Mouse (Mus musculus): ENCODE results near the gene Khdrbs1. TPM values are rescaled to one million over a fixed set of nuclear protein-coding genes. Genes with fewer than 3 reads are reported as not detected.
A peak's percentile ranks its signal among the peaks of the same experiment; 100 is the strongest.
"Not testable (repeated sequence)": the region's sequence is repeated elsewhere in the genome, so short reads cannot be mapped to it uniquely, and the experiment has no call there.

Khdrbs1 gene
- polyA plus RNA-seq, 1 experiment from 2014 or later = 93.1 TPM

DNA sequence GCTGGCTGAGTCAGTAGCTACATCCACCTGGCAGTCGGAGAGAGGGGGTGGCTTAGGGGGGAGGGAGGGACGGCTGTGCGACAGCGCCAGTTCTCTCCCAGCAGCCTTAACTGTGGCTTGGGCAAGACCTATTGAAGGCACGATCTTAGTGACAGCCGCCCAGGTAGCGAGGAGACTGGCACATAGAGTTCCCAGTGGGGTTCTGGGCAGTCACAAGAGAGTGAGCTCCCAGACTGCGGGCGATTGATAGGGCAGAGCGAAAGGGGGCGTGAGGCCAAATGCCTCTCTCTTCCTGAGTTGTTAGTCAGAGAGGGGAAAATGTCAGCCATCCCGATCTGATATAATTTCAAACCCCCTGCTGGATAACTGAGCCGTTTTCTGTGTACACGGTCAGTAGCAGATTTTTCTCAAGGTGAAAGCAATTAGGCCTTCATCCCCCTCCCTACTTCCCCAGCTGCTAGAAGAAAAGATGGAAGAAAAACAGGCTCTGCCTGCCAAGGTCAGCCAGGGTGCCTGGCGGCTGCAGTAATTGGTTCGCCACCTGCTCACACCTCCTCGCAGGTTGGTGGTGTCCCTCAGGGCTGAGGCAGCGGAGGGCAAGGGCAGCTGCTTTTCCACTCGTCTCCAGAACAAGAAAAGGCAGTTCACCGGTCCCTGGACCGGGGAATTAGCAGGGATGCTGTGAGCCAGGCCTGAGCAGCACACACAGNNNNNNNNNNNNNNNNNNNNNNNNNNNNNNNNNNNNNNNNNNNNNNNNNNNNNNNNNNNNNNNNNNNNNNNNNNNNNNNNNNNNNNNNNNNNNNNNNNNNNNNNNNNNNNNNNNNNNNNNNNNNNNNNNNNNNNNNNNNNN, 29.8 kb upstream of the Khdrbs1 start:
- peak overlapping the region; percentile 19; the same call in 1 of the 2 replicates for H3K4me3 ChIP-seq (ENCODE audit: low read length)
- peak overlapping the region; percentile 36 for H3K4me2 ChIP-seq (ENCODE audit: low read depth, low read length)
- no peak overlapping the region; the same call in 1 of the 2 replicates for H3K27ac ChIP-seq (ENCODE audit: low read length)
- H3K27me3 ChIP-seq (ENCODE audit: control insufficient read depth, insufficient read depth, low read depth, low read length) = peaks cover 9% of the 10 kb centered on the region; the same call in 1 of the 2 replicates
- peaks cover 6% of the 10 kb centered on the region for H3K4me1 ChIP-seq (replicated peaks; ENCODE audit: control insufficient read depth, insufficient read depth, low read length)
- no peaks in the 10 kb centered on the region for H3K36me3 ChIP-seq (ENCODE audit: control insufficient read depth, insufficient read depth, low read length)
- WGBS = 7% methylated on average over 21 of the region's 21 CpGs
- H3K9me3 ChIP-seq (ENCODE audit: control insufficient read depth, low read length) = no peaks in the 10 kb centered on the region
- H3K9ac ChIP-seq (ENCODE audit: low read length) = peak overlapping the region; percentile 28
- peak; percentile 54 for ATAC-seq (ENCODE audit: low read depth)

DNA sequence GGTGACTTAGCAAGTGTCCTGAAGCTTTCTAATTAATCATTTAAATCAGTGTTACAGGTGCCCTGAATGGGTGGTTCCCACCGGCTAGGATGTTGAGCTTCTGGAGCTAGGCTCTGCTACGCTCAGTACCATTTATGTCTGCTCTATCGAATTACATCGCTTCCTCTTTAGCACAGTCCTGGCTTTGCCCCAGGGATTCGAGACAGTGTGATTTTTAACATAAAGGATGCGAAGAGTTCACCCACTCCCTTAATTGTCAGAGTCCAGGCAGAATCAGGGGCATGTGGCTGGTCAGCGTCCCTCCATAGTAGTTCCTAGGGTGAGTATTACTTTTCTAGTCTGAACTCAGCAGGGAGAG, 29.2 kb upstream of the Khdrbs1 start:
- H3K36me3 ChIP-seq (ENCODE audit: control insufficient read depth, insufficient read depth, low read length) = no peaks in the 10 kb centered on the region
- H3K9me3 ChIP-seq (ENCODE audit: control insufficient read depth, low read length) = no peaks in the 10 kb centered on the region
- peaks cover 6% of the 10 kb centered on the region for H3K4me1 ChIP-seq (replicated peaks; ENCODE audit: control insufficient read depth, insufficient read depth, low read length)
- H3K27me3 ChIP-seq (ENCODE audit: control insufficient read depth, insufficient read depth, low read depth, low read length) = peaks cover 9% of the 10 kb centered on the region; the same call in 1 of the 2 replicates
- peak overlapping the region; percentile 28 for H3K9ac ChIP-seq (ENCODE audit: low read length)
- no peak; the same call in 1 of the 2 replicates for ATAC-seq (ENCODE audit: low read depth)
- H3K27ac ChIP-seq (ENCODE audit: low read length) = no peak overlapping the region; the same call in 1 of the 2 replicates
- peak overlapping the region; percentile 19; the same call in 1 of the 2 replicates for H3K4me3 ChIP-seq (ENCODE audit: low read length)
- H3K4me2 ChIP-seq (ENCODE audit: low read depth, low read length) = peak overlapping the region; percentile 36
- WGBS = 20% methylated on average over 7 of the region's 7 CpGs

DNA sequence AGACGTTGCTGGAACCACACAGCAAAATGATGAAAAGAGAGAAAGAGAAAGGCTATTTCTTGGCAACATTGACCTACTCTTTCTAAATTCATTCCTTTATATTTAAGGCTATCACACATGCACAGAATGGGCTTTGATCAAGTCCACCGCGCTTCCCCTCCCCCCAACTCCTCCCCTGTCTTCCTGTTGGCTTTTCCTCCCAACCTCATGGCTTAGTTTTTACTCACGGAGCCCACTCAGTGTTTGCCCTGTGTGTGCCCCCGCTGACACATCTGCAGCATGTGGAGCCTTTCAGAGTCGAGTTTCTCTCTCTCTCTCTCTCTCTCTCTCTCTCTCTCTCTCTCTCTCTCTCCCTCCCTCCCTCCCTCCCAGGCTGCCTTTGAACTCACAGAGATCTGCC, 28.5 kb upstream of the Khdrbs1 start:
- Histone ChIP-seq H3K4me3 (ENCODE audit: low read length) (no peak overlapping the region), H3K36me3 (ENCODE audit: control insufficient read depth, insufficient read depth, low read length) (no peaks in the 10 kb centered on the region), H3K4me1 (replicated peaks; ENCODE audit: control insufficient read depth, insufficient read depth, low read length) (peaks cover 6% of the 10 kb centered on the region), H3K9ac (ENCODE audit: low read length) (no peak overlapping the region), H3K27me3 (ENCODE audit: control insufficient read depth, insufficient read depth, low read depth, low read length) (peaks cover 9% of the 10 kb centered on the region; the same call in 1 of the 2 replicates), H3K9me3 (ENCODE audit: control insufficient read depth, low read length) (no peaks in the 10 kb centered on the region), H3K27ac (ENCODE audit: low read length) (no peak overlapping the region), H3K4me2 (ENCODE audit: low read depth, low read length) (no peak overlapping the region)
- WGBS = 43% methylated on average over 6 of the region's 6 CpGs
- no peak for ATAC-seq (ENCODE audit: low read depth)

DNA sequence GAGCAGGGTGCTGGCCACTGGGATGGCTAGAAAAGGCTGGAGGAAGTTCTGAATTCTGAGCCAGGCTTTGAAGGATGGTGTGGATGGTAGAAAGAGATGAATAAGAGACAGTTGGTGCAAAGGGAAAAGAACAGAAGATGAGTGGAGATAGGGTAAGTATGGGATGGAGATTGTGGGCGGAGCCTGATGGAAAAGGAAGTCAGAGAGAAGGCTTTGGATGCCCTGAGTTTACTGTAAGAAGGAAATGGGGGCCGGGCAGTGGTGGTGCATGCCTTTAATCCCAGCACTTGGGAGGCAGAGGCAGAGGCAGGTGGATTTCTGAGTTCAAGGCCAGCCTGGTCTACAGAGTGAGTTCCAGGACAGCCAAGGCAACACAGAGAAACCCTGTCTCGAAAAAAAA, 26.6 kb upstream of the Khdrbs1 start:
- not testable (repeated sequence) for H3K9me3 ChIP-seq (ENCODE audit: control insufficient read depth, low read length); H3K4me3 ChIP-seq (ENCODE audit: low read length); H3K4me2 ChIP-seq (ENCODE audit: low read depth, low read length); H3K36me3 ChIP-seq (ENCODE audit: control insufficient read depth, insufficient read depth, low read length); H3K27ac ChIP-seq (ENCODE audit: low read length); H3K9ac ChIP-seq (ENCODE audit: low read length); H3K27me3 ChIP-seq (ENCODE audit: control insufficient read depth, insufficient read depth, low read depth, low read length); H3K4me1 ChIP-seq (replicated peaks; ENCODE audit: control insufficient read depth, insufficient read depth, low read length); ATAC-seq (ENCODE audit: low read depth)
- WGBS = 59% methylated on average over 3 of the region's 3 CpGs

DNA sequence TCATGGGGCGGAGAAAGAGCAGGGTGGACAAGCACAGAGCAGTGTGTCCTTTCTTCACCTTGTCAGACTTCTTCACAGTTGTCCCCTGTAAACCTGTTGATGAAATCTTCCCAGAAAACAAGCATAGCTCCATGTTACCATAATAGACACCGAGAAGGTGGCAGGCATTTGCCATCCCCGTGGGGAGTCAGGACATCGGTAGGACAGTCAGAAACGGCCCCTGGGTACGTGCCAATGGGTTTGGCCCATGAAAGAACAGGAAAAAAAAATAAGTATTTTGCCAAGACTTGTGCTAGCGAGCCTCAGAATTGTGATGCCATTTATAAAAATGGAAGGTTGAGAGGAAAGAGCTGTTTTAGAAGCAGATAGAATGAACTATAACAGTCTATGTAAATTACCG, 25.7 kb upstream of the Khdrbs1 start:
- no peak overlapping the region for H3K27ac ChIP-seq (ENCODE audit: low read length)
- 78% methylated on average over 8 of the region's 8 CpGs for WGBS
- H3K4me3 ChIP-seq (ENCODE audit: low read length) = no peak overlapping the region

DNA sequence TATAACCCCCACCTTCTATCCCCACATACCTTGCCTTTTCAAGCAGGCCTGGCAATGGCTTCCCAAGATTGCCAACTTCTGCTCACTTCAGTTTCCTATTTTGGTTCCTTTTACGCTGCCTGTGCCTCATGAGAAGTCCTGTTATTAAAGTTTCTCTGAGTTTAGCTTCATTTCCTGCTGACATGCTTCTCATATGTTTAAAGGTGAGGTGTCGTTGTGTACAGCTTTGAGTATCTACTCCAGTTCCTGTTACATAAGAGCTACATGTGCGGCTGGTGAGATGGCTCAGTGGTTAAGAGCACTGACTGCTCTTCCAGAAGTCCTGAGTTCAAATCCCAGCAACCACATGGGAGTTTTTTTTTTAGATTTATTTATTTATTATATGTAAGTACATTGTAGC, 23.2 kb upstream of the Khdrbs1 start:
- WGBS = 79% methylated on average over 3 of the region's 3 CpGs
- Histone ChIP-seq H3K27ac (ENCODE audit: low read length) (no peak overlapping the region), H3K4me2 (ENCODE audit: low read depth, low read length) (no peak overlapping the region), H3K9ac (ENCODE audit: low read length) (no peak overlapping the region), H3K27me3 (ENCODE audit: control insufficient read depth, insufficient read depth, low read depth, low read length) (no peaks in the 10 kb centered on the region), H3K36me3 (ENCODE audit: control insufficient read depth, insufficient read depth, low read length) (no peaks in the 10 kb centered on the region), H3K9me3 (ENCODE audit: control insufficient read depth, low read length) (no peaks in the 10 kb centered on the region), H3K4me3 (ENCODE audit: low read length) (no peak overlapping the region), H3K4me1 (replicated peaks; ENCODE audit: control insufficient read depth, insufficient read depth, low read length) (no peaks in the 10 kb centered on the region)
- ATAC-seq (ENCODE audit: low read depth) = no peak

More for the DNA sequence above, 25.7 kb upstream of the Khdrbs1 start:
- no peaks in the 10 kb centered on the region for H3K36me3 ChIP-seq (ENCODE audit: control insufficient read depth, insufficient read depth, low read length)
- no peak overlapping the region for H3K9ac ChIP-seq (ENCODE audit: low read length)
- H3K9me3 ChIP-seq (ENCODE audit: control insufficient read depth, low read length) = no peaks in the 10 kb centered on the region
- no peak overlapping the region for H3K4me2 ChIP-seq (ENCODE audit: low read depth, low read length)
- H3K27me3 ChIP-seq (ENCODE audit: control insufficient read depth, insufficient read depth, low read depth, low read length) = peaks cover 9% of the 10 kb centered on the region; the same call in 1 of the 2 replicates
- H3K4me1 ChIP-seq (replicated peaks; ENCODE audit: control insufficient read depth, insufficient read depth, low read length) = peaks cover 6% of the 10 kb centered on the region
- ATAC-seq (ENCODE audit: low read depth) = no peak

DNA sequence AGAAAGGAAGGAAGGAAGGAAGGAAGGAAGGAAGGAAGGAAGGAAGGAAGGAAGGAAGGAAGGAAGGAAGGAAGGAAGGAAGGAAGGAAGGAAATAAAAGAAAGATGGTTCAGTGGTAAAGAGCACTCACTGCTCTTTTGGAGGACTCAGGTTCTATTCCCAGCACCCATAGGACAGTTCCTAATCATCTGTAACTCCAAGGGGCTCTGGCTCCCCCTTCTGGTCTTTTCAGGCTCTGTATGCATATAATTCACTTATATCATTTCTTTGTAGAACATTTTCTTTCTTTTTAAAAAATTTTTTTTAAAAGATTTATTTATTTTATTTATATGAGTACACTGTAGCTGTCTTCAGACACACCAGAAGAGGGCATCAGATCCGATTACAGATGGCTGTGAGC, 20.4 kb upstream of the Khdrbs1 start:
- not testable (repeated sequence) for H3K27me3 ChIP-seq (ENCODE audit: control insufficient read depth, insufficient read depth, low read depth, low read length); H3K4me2 ChIP-seq (ENCODE audit: low read depth, low read length); H3K9ac ChIP-seq (ENCODE audit: low read length); H3K4me1 ChIP-seq (replicated peaks; ENCODE audit: control insufficient read depth, insufficient read depth, low read length); ATAC-seq (ENCODE audit: low read depth); H3K36me3 ChIP-seq (ENCODE audit: control insufficient read depth, insufficient read depth, low read length); H3K27ac ChIP-seq (ENCODE audit: low read length); H3K4me3 ChIP-seq (ENCODE audit: low read length); H3K9me3 ChIP-seq (ENCODE audit: control insufficient read depth, low read length)
- WGBS = 81% methylated on average over 1 of the region's 1 CpGs

DNA sequence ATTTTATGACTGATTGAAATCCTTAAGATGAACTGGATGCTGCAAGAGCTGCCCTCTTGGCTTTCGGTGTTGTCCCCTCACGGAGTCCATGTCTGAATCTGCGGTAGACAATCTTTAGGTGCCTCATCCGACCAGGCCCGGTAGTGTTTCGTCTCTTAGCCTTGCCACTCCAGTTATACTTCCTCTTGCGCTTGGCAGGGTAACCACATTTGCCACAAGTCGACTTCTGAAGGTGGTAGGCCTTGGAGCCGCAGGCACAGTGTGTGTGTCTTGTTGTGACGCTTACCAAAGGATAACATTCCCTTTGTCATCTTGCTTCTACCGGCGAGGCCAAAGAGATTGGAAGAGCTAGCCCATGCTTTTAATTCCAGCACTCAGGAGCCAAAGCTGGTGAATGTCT, 19.5 kb upstream of the Khdrbs1 start:
- no peaks in the 10 kb centered on the region for H3K27me3 ChIP-seq (ENCODE audit: control insufficient read depth, insufficient read depth, low read depth, low read length)
- no peak overlapping the region for H3K4me3 ChIP-seq (ENCODE audit: low read length)
- no peak overlapping the region for H3K4me2 ChIP-seq (ENCODE audit: low read depth, low read length)
- ATAC-seq (ENCODE audit: low read depth) = no peak
- no peaks in the 10 kb centered on the region for H3K4me1 ChIP-seq (replicated peaks; ENCODE audit: control insufficient read depth, insufficient read depth, low read length)
- no peak overlapping the region for H3K27ac ChIP-seq (ENCODE audit: low read length)
- no peaks in the 10 kb centered on the region for H3K36me3 ChIP-seq (ENCODE audit: control insufficient read depth, insufficient read depth, low read length)
- 87% methylated on average over 12 of the region's 12 CpGs for WGBS
- H3K9ac ChIP-seq (ENCODE audit: low read length) = no peak overlapping the region
- no peaks in the 10 kb centered on the region for H3K9me3 ChIP-seq (ENCODE audit: control insufficient read depth, low read length)

DNA sequence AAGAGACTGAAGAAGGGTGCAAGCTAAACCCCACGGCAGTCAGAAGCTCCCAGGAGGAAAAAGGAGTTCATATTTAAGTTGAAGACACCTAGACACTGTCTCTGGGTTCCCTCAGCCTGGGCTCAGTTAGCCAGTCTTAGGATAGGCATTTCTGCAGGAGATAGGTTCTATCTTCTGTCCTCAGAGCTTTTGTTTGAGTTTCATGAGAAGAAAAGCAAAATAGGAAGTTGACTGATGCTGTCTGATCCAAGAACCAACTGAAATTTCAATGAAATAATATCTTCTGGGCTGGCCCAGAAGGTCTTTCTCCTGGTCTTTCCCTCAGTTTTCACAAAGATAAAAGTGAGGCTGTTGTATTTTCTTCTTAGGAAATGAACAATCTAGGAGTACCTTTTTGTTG, 13.4 kb upstream of the Khdrbs1 start:
- no peak for ATAC-seq (ENCODE audit: low read depth)
- no peaks in the 10 kb centered on the region for H3K4me1 ChIP-seq (replicated peaks; ENCODE audit: control insufficient read depth, insufficient read depth, low read length)
- no peaks in the 10 kb centered on the region for H3K36me3 ChIP-seq (ENCODE audit: control insufficient read depth, insufficient read depth, low read length)
- no peak overlapping the region for H3K9ac ChIP-seq (ENCODE audit: low read length)
- no peak overlapping the region for H3K4me3 ChIP-seq (ENCODE audit: low read length)
- WGBS = 67% methylated on average over 1 of the region's 1 CpGs
- H3K9me3 ChIP-seq (ENCODE audit: control insufficient read depth, low read length) = no peaks in the 10 kb centered on the region
- H3K27ac ChIP-seq (ENCODE audit: low read length) = no peak overlapping the region
- H3K27me3 ChIP-seq (ENCODE audit: control insufficient read depth, insufficient read depth, low read depth, low read length) = no peaks in the 10 kb centered on the region; the same call in 1 of the 2 replicates
- no peak overlapping the region for H3K4me2 ChIP-seq (ENCODE audit: low read depth, low read length)
